Mouse (Mus musculus): Measurements from ENCODE around the gene Klhdc9. TPM values are rescaled to one million over a fixed set of nuclear protein-coding genes. Genes with fewer than 3 reads are reported as not detected.
A peak's percentile ranks its signal among the peaks of the same experiment; 100 is the strongest.
"Not testable (repeated sequence)": the region's sequence is repeated elsewhere in the genome, so short reads cannot be mapped to it uniquely, and the experiment has no call there.

Gene Klhdc9
- polyA plus RNA-seq, 1 experiment from 2014 or later = 0.28 TPM

GRCm38 (mm10) chr1:171328839-171329432 lies 31.7 kb downstream of the Klhdc9 start, which contains the start of gene Dedd:
Dedd (plus strand) TSS chr1:171329145.
- Histone ChIP-seq H3K36me3 (ENCODE audit: control insufficient read depth, insufficient read depth) (no peaks in the 10 kb centered on the region), H3K4me3 (ENCODE audit: low read depth, low read length) (peak within 1 kb of the TSS; percentile 71), H3K4me1 (ENCODE audit: control insufficient read depth, low read depth, low read length) (peaks cover 25% of the 10 kb centered on the region), H3K27me3 (ENCODE audit: control insufficient read depth, insufficient read depth, low read depth, low read length) (no peaks in the 10 kb centered on the region), H3K9me3 (replicated peaks; ENCODE audit: control insufficient read depth, low read length) (no peaks in the 10 kb centered on the region), H3K27ac (ENCODE audit: low read length) (peak within 1 kb of the TSS; percentile 90), H3K9ac (ENCODE audit: low read depth, low read length) (peak within 1 kb of the TSS; percentile 93), H3K4me2 (ENCODE audit: low read depth, low read length) (peak within 1 kb of the TSS; percentile 95)
- peak; percentile 86 for ATAC-seq (ENCODE audit: low read depth)
- 1% methylated on average over 47 of the region's 48 CpGs for WGBS (ENCODE audit: insufficient replicate concordance)

- H3K4me1 ChIP-seq (ENCODE audit: control insufficient read depth, low read depth, low read length) = peaks cover 25% of the 10 kb centered on the region
- H3K9ac ChIP-seq (ENCODE audit: low read depth, low read length) = peak overlapping the region; percentile 93
- no peaks in the 10 kb centered on the region for H3K9me3 ChIP-seq (replicated peaks; ENCODE audit: control insufficient read depth, low read length)
- no peaks in the 10 kb centered on the region for H3K27me3 ChIP-seq (ENCODE audit: control insufficient read depth, insufficient read depth, low read depth, low read length)
- peak overlapping the region; percentile 90 for H3K27ac ChIP-seq (ENCODE audit: low read length)
- 24% methylated on average over 9 of the region's 9 CpGs for WGBS (ENCODE audit: insufficient replicate concordance)
- no peak for ATAC-seq (ENCODE audit: low read depth)
- peak overlapping the region; percentile 95 for H3K4me2 ChIP-seq (ENCODE audit: low read depth, low read length)
- H3K36me3 ChIP-seq (ENCODE audit: control insufficient read depth, insufficient read depth) = no peaks in the 10 kb centered on the region
- H3K4me3 ChIP-seq (ENCODE audit: low read depth, low read length) = peak overlapping the region; percentile 71
Observed at GRCm38 (mm10) chr1:171328244-171328643, 32.4 kb downstream of the Klhdc9 start.

- not testable (repeated sequence) for H3K4me2 ChIP-seq (ENCODE audit: low read depth, low read length); H3K9ac ChIP-seq (ENCODE audit: low read depth, low read length); H3K27ac ChIP-seq (ENCODE audit: low read length); H3K4me3 ChIP-seq (ENCODE audit: low read depth, low read length); H3K36me3 ChIP-seq (ENCODE audit: control insufficient read depth, insufficient read depth); H3K9me3 ChIP-seq (replicated peaks; ENCODE audit: control insufficient read depth, low read length); ATAC-seq (ENCODE audit: low read depth); H3K27me3 ChIP-seq (ENCODE audit: control insufficient read depth, insufficient read depth, low read depth, low read length)
- H3K4me1 ChIP-seq (ENCODE audit: control insufficient read depth, low read depth, low read length) = peaks cover 26% of the 10 kb centered on the region
- 68% methylated on average over 3 of the region's 4 CpGs for WGBS (ENCODE audit: insufficient replicate concordance)
Observed at GRCm38 (mm10) chr1:171326588-171326987, 34.0 kb downstream of the Klhdc9 start.

- H3K4me2 ChIP-seq (ENCODE audit: low read depth, low read length) = no peak overlapping the region
- H3K4me1 ChIP-seq (ENCODE audit: control insufficient read depth, low read depth, low read length) = peaks cover 24% of the 10 kb centered on the region
- H3K27me3 ChIP-seq (ENCODE audit: control insufficient read depth, insufficient read depth, low read depth, low read length) = no peaks in the 10 kb centered on the region
- no peaks in the 10 kb centered on the region for H3K9me3 ChIP-seq (replicated peaks; ENCODE audit: control insufficient read depth, low read length)
- H3K36me3 ChIP-seq (ENCODE audit: control insufficient read depth, insufficient read depth) = no peaks in the 10 kb centered on the region
- H3K27ac ChIP-seq (ENCODE audit: low read length) = no peak overlapping the region
- WGBS (ENCODE audit: insufficient replicate concordance) = 74% methylated on average over 2 of the region's 2 CpGs
- no peak for ATAC-seq (ENCODE audit: low read depth)
- no peak overlapping the region for H3K4me3 ChIP-seq (ENCODE audit: low read depth, low read length)
- no peak overlapping the region for H3K9ac ChIP-seq (ENCODE audit: low read depth, low read length)
Observed at GRCm38 (mm10) chr1:171325571-171325970, 35.0 kb downstream of the Klhdc9 start.

GRCm38 (mm10) chr1:171322012-171322411 lies 38.6 kb downstream of the Klhdc9 start:
- H3K27ac ChIP-seq (ENCODE audit: low read length) = peak overlapping the region; percentile 48; the same call in 1 of the 2 replicates
- H3K9ac ChIP-seq (ENCODE audit: low read depth, low read length) = no peak overlapping the region
- peak; percentile 32; the same call in 1 of the 2 replicates for ATAC-seq (ENCODE audit: low read depth)
- H3K4me2 ChIP-seq (ENCODE audit: low read depth, low read length) = no peak overlapping the region
- H3K36me3 ChIP-seq (ENCODE audit: control insufficient read depth, insufficient read depth) = no peaks in the 10 kb centered on the region
- H3K27me3 ChIP-seq (ENCODE audit: control insufficient read depth, insufficient read depth, low read depth, low read length) = no peaks in the 10 kb centered on the region
- H3K4me1 ChIP-seq (ENCODE audit: control insufficient read depth, low read depth, low read length) = peaks cover 4% of the 10 kb centered on the region; the same call in 1 of the 2 replicates
- no peaks in the 10 kb centered on the region for H3K9me3 ChIP-seq (replicated peaks; ENCODE audit: control insufficient read depth, low read length)
- H3K4me3 ChIP-seq (ENCODE audit: low read depth, low read length) = no peak overlapping the region
- WGBS (ENCODE audit: insufficient replicate concordance) = 76% methylated on average over 1 of the region's 1 CpGs

- Histone ChIP-seq H3K9me3 (replicated peaks; ENCODE audit: control insufficient read depth, low read length) (no peaks in the 10 kb centered on the region), H3K9ac (ENCODE audit: low read depth, low read length) (no peak overlapping the region), H3K4me1 (ENCODE audit: control insufficient read depth, low read depth, low read length) (peaks cover 4% of the 10 kb centered on the region; the same call in 1 of the 2 replicates), H3K36me3 (ENCODE audit: control insufficient read depth, insufficient read depth) (no peaks in the 10 kb centered on the region), H3K4me3 (ENCODE audit: low read depth, low read length) (no peak overlapping the region), H3K27ac (ENCODE audit: low read length) (no peak overlapping the region), H3K27me3 (ENCODE audit: control insufficient read depth, insufficient read depth, low read depth, low read length) (no peaks in the 10 kb centered on the region), H3K4me2 (ENCODE audit: low read depth, low read length) (no peak overlapping the region)
- no peak for ATAC-seq (ENCODE audit: low read depth)
Observed at GRCm38 (mm10) chr1:171321415-171321814, 39.2 kb downstream of the Klhdc9 start.

GRCm38 (mm10) chr1:171320151-171320550 lies 40.4 kb downstream of the Klhdc9 start:
- no peaks in the 10 kb centered on the region for H3K36me3 ChIP-seq (ENCODE audit: control insufficient read depth, insufficient read depth)
- H3K4me2 ChIP-seq (ENCODE audit: low read depth, low read length) = peak overlapping the region; percentile 13; the same call in 1 of the 2 replicates
- no peak overlapping the region for H3K4me3 ChIP-seq (ENCODE audit: low read depth, low read length)
- no peaks in the 10 kb centered on the region for H3K9me3 ChIP-seq (replicated peaks; ENCODE audit: control insufficient read depth, low read length)
- peaks cover 4% of the 10 kb centered on the region; the same call in 1 of the 2 replicates for H3K4me1 ChIP-seq (ENCODE audit: control insufficient read depth, low read depth, low read length)
- WGBS (ENCODE audit: insufficient replicate concordance) = 33% methylated on average over 5 of the region's 5 CpGs
- no peak for ATAC-seq (ENCODE audit: low read depth)
- no peak overlapping the region for H3K27ac ChIP-seq (ENCODE audit: low read length)
- H3K27me3 ChIP-seq (ENCODE audit: control insufficient read depth, insufficient read depth, low read depth, low read length) = no peaks in the 10 kb centered on the region
- H3K9ac ChIP-seq (ENCODE audit: low read depth, low read length) = no peak overlapping the region

- peak overlapping the region; percentile 13; the same call in 1 of the 2 replicates for H3K4me2 ChIP-seq (ENCODE audit: low read depth, low read length)
Observed at GRCm38 (mm10) chr1:171319748-171320147, 40.9 kb downstream of the Klhdc9 start.

GRCm38 (mm10) chr1:171309321-171309720 lies 51.3 kb downstream of the Klhdc9 start:
- H3K27me3 ChIP-seq (ENCODE audit: control insufficient read depth, insufficient read depth, low read depth, low read length) = no peaks in the 10 kb centered on the region
- H3K4me1 ChIP-seq (ENCODE audit: control insufficient read depth, low read depth, low read length) = no peaks in the 10 kb centered on the region
- H3K9ac ChIP-seq (ENCODE audit: low read depth, low read length) = no peak overlapping the region
- H3K9me3 ChIP-seq (replicated peaks; ENCODE audit: control insufficient read depth, low read length) = no peaks in the 10 kb centered on the region
- no peak overlapping the region for H3K4me3 ChIP-seq (ENCODE audit: low read depth, low read length)
- 42% methylated on average over 2 of the region's 2 CpGs for WGBS (ENCODE audit: insufficient replicate concordance)
- no peak for ATAC-seq (ENCODE audit: low read depth)
- no peak overlapping the region for H3K4me2 ChIP-seq (ENCODE audit: low read depth, low read length)
- H3K36me3 ChIP-seq (ENCODE audit: control insufficient read depth, insufficient read depth) = no peaks in the 10 kb centered on the region
- no peak overlapping the region for H3K27ac ChIP-seq (ENCODE audit: low read length)

More at GRCm38 (mm10) chr1:171319748-171320147, 40.9 kb downstream of the Klhdc9 start:
- Histone ChIP-seq H3K9ac (ENCODE audit: low read depth, low read length) (no peak overlapping the region), H3K27ac (ENCODE audit: low read length) (no peak overlapping the region), H3K36me3 (ENCODE audit: control insufficient read depth, insufficient read depth) (no peaks in the 10 kb centered on the region), H3K27me3 (ENCODE audit: control insufficient read depth, insufficient read depth, low read depth, low read length) (no peaks in the 10 kb centered on the region), H3K9me3 (replicated peaks; ENCODE audit: control insufficient read depth, low read length) (no peaks in the 10 kb centered on the region), H3K4me3 (ENCODE audit: low read depth, low read length) (no peak overlapping the region), H3K4me1 (ENCODE audit: control insufficient read depth, low read depth, low read length) (peaks cover 4% of the 10 kb centered on the region; the same call in 1 of the 2 replicates)
- WGBS (ENCODE audit: insufficient replicate concordance) = 30% methylated on average over 7 of the region's 7 CpGs
- no peak for ATAC-seq (ENCODE audit: low read depth)
